Mouse (Mus musculus) heart, postnatal 36 days (tissue): ENCODE measurements around the gene Ttll8. TPM values are rescaled to one million over a fixed set of nuclear protein-coding genes. Genes with fewer than 3 reads are reported as not detected.

Experiments
- DNase-seq, 2 experiments: peaks; one replicate each; pipeline ENCODE4 v3.0.0; 2021 to 2022
- intact Hi-C: fragments of 180-260 bp; cut with DNase I; formaldehyde crosslinking; loops from one replicate; pipeline ENCODE4 v1.15.1; 2025
- total RNA-seq, 2 experiments: library from RNA; stranded (reverse); gene quantifications; 2 replicates each; pipeline ENCODE4 v1.2.3; 2021

The Ttll8 gene
- total RNA-seq, 2 experiments from 2014 or later, result not detected

DNA sequence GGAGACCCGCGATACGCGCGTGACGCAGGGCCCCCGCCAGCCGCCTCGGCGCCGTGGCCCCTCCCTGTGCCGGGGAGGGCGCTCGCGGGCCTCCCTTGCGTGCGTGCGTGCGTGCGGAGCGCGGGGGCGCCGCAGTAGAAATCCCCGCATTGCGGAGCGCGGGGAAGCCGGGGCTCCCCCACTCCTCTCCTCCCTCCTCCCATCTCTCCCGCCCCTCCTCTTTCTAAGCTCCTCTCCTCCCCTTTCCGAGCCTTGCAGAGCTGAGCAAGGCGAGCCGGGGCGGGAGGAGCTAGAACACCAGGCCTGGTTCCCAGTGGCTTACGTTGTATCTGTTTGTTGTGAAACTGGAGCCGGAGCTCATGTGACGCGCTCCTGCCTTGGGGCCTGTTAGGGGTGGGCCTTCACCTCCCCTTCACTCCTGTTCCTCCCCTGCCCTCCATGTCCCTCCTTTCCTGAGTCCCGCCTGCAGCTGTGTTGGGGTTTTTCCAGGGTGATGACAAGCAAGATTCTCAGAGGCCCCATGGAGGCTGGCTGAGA, 90.5 kb downstream of the Ttll8 start:
- peak; percentile 86 to 87 for DNase-seq
- intact Hi-C loops, result loop anchor here (1.0 to 2.0 kb wide), 3 partner anchors 12 to 26 kb away; no protein-coding TSS in a partner anchor

DNA sequence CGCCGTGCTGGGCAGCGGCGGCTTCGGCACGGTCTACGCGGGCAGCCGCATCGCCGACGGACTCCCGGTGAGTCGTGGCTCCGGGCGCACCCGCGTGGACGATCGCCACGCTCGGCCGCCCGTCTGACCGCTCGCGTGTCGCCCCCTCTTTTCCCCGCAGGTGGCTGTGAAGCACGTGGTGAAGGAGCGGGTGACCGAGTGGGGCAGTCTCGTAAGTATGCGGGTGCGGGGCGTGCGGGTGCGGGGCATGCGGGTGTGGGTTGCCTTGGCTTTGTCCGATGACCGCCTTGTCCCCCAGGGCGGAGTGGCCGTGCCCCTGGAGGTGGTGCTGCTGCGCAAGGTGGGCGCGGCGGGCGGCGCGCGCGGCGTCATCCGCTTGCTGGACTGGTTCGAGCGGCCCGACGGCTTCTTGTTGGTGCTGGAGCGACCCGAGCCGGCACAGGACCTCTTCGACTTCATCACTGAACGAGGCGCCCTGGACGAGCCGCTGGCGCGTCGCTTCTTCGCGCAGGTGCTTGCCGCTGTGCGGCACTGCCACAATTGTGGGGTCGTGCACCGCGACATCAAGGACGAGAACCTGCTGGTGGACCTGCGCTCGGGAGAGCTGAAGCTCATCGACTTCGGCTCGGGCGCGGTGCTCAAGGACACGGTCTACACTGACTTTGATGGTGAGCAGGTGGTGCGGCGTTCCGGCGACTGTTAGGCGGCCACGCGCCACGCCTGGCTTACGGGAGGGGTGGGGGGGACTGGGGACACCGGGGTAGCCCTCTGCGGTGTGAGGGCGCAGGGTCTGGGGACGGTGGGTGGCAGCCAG, 91.1 kb downstream of the Ttll8 start:
- intact Hi-C loops, result loop anchor here (1.0 kb wide), 1 partner anchor 26 kb away; no protein-coding TSS in a partner anchor
- peak; percentile 58 to 77 for DNase-seq

DNA sequence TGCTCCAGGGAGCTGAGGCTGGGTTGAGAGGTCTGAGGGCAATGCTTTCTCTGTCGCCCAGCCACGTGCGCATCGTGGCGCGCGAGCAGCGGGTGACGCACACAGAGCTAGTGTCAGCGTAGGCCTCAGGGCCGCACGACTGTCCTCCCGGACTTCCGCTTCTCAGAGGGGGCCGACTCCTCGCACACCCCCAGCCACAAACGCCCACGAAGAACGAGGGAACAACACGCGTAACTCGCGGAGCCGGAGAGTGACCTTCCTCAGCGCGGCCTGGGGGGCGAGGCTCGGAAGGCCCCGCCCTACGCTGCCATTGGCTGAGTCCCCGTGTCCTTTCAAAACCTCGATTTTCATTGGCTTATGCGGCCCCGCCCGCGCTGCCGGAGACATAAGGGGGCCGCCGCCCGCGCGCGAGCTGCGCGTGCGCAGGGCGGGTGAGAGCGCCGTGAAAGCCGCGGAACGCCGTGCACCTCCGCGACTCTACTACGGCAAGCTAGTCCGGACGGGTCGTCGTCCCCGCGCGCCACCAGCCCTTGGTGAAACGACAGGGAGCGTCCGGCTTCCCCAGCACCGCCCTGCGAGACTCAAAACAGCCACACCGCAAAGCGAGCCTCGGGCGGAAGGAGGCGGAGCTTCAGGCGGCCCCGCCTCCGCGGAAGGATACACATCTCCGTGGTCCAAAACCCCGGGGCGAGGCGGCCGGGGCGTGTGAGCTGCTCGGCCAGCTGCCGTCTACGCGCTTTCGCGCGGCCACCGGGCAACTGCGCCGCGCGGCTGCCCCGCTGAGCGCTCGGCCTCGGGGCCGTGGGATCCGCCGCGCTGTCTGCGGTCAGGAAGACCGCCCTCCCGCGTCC, 92.2 kb downstream of the Ttll8 start, which contains the start of gene Pim3:
Gene Pim3, plus strand, starts transcription at position 415 of the 851 bp plus-strand sequence.
- peak; percentile 98 to 99 for DNase-seq
- intact Hi-C loops, result no loop called here

DNA sequence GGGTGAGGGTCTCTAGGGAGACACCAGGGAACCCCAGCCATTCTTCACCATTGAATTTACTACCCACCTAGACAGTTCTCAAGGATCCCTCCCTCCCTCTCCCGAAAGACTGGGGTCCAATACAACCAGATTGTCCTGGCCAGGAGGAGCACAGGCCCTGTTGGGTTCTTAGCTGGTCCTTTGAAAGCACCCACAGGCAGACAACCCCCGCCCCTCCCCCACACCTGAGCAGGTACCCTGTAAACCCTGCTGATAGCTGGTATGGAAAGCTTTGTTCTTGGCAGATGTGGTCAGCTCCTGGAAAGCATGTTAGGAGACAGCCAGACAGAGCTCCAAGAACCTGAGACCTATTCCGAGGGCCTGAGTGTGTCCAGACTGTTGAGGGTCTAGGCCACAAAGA, 93.4 kb downstream of the Ttll8 start:
- DNase-seq, result no peak
- intact Hi-C loops, result no loop called here

DNA sequence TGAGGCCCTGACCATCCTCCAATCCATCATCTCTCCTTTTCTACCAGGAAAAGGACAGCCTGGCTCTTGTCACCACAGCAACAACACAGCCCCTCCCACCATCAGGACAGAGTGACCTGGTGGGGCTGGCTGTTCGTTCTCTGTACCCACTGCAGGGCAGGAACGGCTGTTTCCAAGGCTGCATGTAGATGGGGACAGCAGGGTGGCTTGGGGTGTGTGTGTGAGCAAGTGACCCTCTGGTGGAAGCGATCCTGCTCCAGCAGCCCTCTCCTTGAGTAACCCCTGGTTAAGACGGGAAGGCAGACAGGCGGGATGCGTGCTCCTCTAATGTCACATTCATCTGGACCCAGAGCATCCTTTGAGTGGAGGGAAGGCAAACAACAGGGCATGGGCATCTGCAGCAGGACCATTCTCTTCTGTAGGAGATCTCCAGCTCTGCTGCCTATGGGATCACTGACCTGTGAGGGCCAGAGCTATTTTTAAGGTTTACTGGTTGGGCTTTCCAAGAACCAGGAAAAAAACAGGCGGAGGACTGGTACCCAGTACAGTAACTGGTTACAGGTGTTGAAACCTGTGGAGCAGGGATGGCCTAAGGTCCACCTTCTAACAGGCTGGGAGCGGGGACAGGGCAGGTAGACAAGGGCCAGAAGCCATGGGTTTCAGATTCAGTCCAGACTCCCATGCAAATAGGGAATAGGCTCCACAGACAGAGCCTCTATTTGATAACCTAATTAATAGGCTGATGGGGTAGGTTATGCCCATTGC, 94.8 kb downstream of the Ttll8 start:
- no peak for DNase-seq
- intact Hi-C loops, result no loop called here

DNA sequence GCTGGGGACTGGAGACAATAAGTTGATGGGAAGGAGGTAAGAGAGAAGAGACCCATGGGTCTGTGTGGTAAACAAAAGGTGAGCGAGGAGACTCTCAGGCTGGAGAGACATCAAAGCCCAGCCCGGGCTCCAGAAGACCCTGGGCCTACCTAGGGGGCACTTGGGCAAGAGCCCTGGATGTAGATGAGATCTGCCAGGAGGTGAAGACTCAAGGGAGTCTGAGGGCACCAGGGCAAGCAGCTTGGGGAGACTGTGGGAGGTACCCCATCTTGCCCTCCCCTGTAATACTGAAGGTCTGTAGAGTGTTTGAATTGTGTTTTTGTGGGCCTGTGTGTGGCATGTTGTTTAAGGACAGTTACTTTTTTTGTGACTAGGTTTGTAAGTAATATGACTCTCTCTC, 95.5 kb downstream of the Ttll8 start:
- intact Hi-C loops, result no loop called here
- no peak for DNase-seq

DNA sequence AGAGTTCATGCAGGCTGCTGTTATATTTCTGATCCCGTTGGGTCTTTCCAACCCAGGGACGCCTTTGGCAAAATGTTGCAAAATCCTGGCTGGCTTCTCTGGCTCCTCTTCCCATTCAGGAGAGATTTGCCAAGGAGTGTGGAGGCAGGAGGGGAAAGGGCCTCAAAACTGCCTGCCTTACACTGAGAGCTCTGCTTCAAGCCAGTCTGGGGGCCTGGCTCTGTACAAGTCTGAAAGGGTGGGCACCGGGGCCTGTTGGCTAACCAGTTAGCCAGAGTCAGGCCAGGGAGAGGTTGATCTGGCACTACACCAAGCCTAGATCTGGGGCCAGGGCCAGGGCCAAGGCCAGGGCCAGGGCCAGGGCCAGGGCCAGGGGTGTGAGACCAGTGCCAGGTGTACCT, 96.1 kb downstream of the Ttll8 start:
- DNase-seq, result peak; percentile 69 to 78
- intact Hi-C loops, result no loop called here

DNA sequence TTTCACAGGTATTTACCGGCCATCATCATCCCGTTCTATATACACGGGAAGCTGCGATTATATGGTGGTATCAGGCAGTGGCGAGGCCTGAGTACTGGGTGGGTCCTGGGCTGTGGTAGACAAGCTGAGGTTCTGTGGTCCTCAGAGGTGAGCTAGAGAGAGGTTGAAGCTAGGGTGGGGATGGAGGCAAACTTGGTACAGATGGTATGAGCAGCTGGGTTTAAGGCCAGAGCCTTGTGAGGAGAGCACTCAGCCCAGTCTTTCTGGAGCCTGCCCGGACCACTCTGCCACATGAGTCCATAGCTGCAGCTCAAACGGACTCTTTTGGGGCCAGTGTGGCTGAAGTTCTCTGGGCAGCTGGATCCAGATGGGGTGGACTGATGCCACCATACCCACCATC, 96.9 kb downstream of the Ttll8 start:
- no peak for DNase-seq
- intact Hi-C loops, result no loop called here

DNA sequence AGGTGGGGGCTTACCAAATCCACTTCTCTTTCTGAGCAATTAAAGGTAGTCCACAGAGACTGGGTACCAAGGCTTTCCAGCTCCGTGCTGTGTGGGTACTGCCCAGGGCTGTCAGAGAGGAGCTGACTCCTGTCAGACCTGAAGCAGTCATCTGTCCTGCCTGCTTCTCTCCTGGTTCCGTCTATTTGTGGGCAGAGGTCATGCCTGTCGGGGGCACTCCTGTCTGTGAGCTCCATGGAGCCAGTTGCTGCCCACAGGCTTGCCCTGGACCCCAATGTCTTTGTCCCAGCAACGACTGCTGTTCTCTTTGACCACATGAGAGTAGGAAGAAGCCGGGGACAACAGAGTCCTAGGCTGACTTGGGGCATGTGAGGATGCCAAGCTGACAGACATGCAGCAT, 97.6 kb downstream of the Ttll8 start:
- DNase-seq, result no peak
- intact Hi-C loops, result no loop called here

DNA sequence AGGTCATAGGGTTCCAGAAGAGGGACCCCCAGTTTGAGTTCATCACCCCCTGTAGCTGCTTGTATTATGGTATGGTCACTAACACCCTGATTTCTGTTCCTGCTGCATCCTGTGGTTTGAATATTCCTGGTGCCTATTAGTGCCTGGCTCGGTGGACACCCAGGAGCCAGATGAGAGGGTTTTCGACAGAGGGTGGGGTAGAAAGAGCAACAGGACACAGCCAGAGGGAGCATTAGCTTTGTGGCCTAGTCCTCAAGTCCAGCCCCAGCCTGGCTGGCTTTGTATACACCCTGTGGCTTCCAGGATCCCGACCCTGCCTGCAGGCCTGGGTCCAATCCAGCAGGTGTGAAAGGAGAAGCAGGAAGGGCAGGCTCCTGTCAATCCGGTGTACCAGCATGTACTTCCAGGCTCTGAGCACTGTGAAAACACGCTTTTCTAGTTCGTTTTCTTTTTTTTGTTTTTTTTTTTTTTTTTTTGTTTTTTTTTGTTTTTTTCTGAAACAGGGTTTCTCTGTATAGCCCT, 98.3 kb downstream of the Ttll8 start:
- intact Hi-C loops, result no loop called here
- no peak for DNase-seq

DNA sequence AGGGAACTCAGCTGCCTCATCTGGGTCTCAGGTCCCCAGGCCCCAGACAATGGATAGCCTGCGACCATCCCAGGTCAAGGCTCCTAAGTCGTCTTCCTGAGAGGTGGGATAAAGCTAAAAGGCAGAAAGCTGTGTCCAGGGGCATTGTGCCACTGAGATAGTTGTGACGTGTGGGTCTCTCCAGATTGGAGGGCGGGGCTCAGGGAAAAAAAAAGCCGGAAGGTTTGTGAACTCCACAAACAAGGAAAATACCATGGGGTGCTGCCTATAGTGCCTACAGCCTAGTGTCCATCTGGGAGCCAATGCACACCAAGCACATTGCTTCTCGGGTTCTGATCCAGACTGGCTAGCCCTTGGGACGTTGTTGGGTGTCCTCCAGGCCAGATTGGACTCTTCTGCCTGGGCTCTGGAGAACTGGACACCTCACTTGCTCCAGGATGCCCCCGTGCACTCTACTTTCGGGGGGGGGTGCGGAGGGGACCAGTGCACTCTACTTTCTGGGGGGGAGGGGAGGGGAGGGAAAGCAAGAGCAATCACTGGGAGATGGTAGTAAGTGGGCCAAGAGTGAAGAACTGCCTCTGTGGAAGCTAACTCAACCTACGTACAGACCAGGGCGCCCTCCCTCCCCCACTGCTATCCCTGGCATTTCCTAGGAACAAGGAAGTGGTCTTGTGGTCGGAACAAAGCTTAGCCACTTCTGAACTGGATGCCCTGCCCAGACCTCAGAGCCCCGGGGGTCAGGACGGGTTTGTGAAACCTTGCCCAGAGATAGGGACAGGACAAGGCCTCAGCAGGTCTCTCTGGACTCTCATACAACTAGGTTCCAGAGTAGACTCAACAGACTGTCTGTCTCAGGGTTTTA, 99.0 kb downstream of the Ttll8 start:
- no peak for DNase-seq
- intact Hi-C loops, result no loop called here

DNA sequence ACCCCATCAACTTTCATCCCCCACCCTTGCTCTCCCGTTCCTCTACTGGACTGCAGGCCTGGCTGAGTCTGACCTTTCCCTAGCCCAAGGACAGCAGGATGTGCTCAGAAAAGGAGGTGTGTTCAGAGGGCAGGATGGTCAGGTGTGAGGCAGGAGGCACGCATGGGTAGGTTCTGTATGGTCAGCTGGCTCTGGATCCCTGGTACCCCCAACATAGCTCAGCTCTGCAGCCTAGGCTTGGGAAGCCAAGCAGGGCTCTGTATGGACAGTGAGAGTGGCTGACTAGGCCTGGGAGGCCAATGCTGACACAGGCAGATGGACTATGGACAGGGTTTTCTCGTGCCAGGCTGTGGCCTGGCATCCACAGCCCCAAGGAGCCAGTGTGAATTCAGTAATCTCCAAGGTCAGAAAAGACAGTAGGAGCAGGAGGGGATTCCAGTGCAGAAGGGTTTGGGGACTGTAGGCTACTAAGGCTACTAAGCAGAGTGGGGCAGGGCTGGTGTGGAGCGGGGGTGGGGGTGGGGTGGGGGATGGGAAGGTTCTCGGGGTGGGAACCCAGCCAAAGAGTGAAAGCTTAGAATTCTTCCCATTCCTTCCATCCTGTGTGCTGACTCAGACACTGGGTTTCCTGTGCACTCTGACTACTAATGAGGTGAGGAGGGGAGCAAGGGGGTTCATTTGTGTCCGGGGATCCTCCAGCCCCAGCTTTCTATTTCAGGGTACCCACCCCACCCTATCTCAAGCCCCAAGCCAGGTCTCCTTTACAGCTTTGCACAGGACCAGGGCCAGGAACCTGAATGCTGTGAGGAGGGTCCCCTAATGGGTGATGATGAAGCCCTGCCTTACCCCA, 99.9 kb downstream of the Ttll8 start:
- no peak for DNase-seq
- intact Hi-C loops, result no loop called here

DNA sequence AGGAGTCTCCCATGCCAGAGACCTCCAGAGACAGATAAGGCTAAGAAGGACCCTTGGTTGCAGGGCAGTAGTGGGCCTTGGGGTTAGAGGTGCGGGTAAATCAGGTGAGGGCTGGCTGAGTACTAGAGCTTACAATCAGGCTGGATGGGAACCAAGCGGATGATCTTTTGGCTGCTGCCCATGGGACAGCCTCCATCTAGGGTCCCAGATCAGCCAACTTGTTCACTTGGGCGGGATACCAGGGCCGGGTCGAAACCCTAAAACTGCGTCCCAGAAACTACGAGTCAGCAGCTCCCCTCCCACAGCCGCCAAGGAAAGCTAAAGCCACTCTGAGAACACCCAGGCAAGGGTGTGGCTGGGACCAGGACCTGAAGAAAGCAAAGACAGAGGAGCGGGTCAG, 101.1 kb downstream of the Ttll8 start:
- DNase-seq, result no peak
- intact Hi-C loops, result no loop called here

DNA sequence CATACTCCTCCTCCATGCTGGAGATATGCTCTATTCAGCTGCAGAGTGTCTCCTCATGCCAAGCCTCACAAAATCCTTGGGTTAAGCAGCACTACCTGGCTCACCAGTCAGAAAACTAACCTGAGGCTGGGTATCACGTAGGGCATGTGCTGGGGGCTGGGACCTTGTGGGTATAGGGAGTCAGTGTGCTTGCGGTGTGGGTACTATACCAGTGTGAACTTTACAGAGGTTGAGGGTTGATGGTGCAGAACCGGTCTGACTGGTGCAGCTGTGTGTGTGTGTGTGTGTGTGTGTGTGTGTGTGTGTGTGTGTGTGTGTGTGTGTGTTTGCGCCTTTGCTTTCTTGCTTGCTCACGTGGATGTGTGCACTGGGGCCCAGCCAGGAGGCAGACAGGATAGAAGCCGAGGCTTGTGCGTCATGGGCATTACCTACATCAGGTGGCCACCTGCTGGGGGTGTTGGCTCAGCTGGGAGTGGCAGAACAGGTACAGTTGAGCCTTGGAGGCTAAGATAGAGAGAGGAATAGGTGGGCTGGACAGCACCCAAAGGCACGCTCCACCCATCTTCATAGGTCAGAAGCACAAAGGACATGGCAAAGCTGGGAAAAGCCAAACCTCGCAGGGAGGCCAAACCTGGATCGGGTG, 102.6 kb downstream of the Ttll8 start:
- intact Hi-C loops, result loop anchor here (2.0 kb wide), 1 partner anchor 13 kb away; no protein-coding TSS in a partner anchor
- DNase-seq, result no peak

DNA sequence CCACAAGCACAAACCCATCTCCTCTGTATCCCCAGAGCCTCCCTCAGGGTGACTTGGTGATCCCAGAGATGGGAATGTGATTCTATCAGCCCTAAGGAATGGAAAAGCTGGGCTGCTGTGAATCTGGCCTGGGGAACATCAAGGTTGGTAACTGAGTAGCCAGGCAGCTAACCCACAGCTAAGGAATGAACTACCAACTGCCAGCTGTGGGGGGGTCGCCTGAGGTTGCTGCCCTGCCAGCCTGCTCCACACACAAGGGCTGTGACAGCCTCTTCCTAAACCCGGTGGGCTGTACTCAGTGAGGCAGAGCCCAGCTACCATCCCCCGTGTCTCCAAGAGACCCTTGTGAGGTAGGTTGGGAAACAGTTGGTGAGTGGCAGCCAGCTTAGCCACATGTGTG, 103.1 kb downstream of the Ttll8 start:
- no peak for DNase-seq
- intact Hi-C loops, result loop anchor here (2.0 kb wide), 1 partner anchor 14 kb away; no protein-coding TSS in a partner anchor

DNA sequence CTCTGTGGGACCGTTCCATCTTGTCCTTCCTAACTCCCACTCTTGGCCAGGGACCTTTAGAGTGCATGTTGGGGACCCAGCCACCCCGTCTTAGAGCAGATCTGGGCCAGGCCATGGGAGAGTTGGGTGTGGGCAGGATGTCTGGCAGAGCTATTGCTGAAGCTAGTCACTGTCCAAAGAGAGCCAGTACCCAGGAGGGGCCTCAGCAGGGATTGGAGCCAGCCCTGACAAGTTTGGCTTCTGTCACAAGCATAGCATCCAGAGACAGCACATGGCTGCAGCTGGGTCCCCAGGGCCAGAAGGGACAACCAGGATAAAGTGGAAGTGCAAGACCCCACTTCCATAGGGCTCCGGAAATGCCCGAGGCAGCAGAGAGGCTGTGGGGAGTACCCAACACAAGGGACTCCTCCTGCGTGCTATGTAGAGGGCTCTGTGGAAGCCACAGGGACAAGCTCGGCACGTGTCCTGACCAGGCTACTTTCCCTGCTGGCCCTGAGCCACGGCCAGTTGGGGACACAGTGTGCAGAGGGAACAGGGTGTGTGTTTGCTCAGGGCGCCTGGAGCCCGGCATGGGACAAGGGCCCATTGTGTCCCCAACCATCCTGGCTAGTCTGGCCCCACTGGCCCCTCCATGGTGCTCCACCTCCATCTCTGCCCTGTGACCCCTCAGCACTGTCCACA, 103.9 kb downstream of the Ttll8 start:
- peak; percentile 95 for DNase-seq
- intact Hi-C loops, result loop anchor here (2.0 kb wide), 1 partner anchor 15 kb away; no protein-coding TSS in a partner anchor

DNA sequence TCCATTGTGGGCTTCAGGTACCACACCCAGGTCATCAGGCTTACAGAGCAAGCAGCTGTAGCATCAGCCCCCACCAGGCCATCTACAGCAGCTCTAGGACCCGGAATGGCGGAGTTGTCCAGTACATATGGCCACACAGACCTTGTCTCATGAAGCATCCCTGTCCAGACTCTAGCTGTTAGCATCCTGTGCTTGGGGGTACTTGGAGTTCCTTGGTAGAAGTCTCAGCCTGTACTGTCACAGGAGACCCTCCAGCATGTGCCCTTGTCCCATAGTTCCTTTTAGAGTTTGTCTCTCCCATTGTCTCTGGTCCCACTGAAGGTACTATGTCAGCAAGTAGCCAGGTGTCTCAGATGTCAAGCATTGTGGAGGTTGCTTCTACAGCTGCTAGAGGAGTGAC, 104.6 kb downstream of the Ttll8 start:
- intact Hi-C loops, result loop anchor here (2.0 kb wide), 1 partner anchor 15 kb away; no protein-coding TSS in a partner anchor
- DNase-seq, result no peak
